In genomic region chr13:6557771-6558170, GRCm38 (mm10) we compare ENCODE assay signal across 19 mouse cellular contexts. TPM values are rescaled to one million over a fixed set of nuclear protein-coding genes. Genes with fewer than 3 reads are reported as not detected.
DNase-seq lines count a peak whose midpoint lies in the region; ATAC-seq and TF ChIP-seq lines count a peak whose summit lies in the region.
"Had no signal": no experiment of that assay in that cellular context is flagged by ENCODE, and none has a peak within 500 bp of the region (broad histone marks: within the 10 kb centered on the region; RNA-seq: fewer than 3 reads in every experiment).

No protein-coding gene starts in this region.

- no peak overlapping the region for H3K27ac ChIP-seq in hindbrain, embryonic 15.5 days (replicated peaks)
- no peak overlapping the region for H3K27ac ChIP-seq in hindbrain, embryonic 12.5 days
- H3K27ac ChIP-seq: gastrocnemius, adult 2 months; intestine, embryonic 15.5 days; stomach, embryonic 15.5 days had no signal

- peaks cover 75% of the 10 kb centered on the region for H3K36me3 ChIP-seq in hindbrain, embryonic 15.5 days
- peaks cover 79% of the 10 kb centered on the region for H3K36me3 ChIP-seq in hindbrain, embryonic 12.5 days

- TF ChIP-seq POLR2A in brain, embryonic 14.5 days (IDR thresholded peaks at IDR 0.05; ENCODE audit: borderline replicate concordance, extremely low read depth, insufficient read depth, insufficient read length, poor library complexity, severe bottlenecking): no peak

- no peak overlapping the region for H3K9ac ChIP-seq in hindbrain, embryonic 15.5 days
- no peak overlapping the region for H3K9ac ChIP-seq in hindbrain, embryonic 12.5 days
- H3K9ac ChIP-seq: intestine, embryonic 15.5 days; stomach, embryonic 15.5 days had no signal

- DNase-seq in Muller cell, postnatal 12 days (ENCODE audit: inconsistent ontology term): peak; percentile 89
- DNase-seq in brain, embryonic 14.5 days (ENCODE audit: low read depth): peak; percentile 86
- no peak for DNase-seq in adrenal gland, adult 2 months
- DNase-seq in cerebellum, postnatal 14 days: no peak
- DNase-seq: adrenal gland, postnatal 14 days; gastrocnemius, adult 2 months; heart, postnatal 10 days; kidney, postnatal 10 days; liver; lung, adult 18-20 months; lung, postnatal 36 days; spleen, adult 18-20 months; thymus, postnatal 14 days had no signal

- H3K4me1 ChIP-seq in hindbrain, embryonic 15.5 days (replicated peaks): no peaks in the 10 kb centered on the region
- no peaks in the 10 kb centered on the region for H3K4me1 ChIP-seq in hindbrain, embryonic 12.5 days
- H3K4me1 ChIP-seq: intestine, embryonic 15.5 days; stomach, embryonic 15.5 days had no signal

- H3K27me3 ChIP-seq in hindbrain, embryonic 15.5 days: no peaks in the 10 kb centered on the region
- no peaks in the 10 kb centered on the region for H3K27me3 ChIP-seq in hindbrain, embryonic 12.5 days
- H3K27me3 ChIP-seq: intestine, embryonic 15.5 days; stomach, embryonic 15.5 days had no signal

- no peak for TF ChIP-seq CTCF in brain, embryonic 14.5 days (IDR thresholded peaks at IDR 0.05; ENCODE audit: borderline replicate concordance, extremely low read depth, insufficient read depth, insufficient read length)

- H3K4me2 ChIP-seq in hindbrain, embryonic 15.5 days: no peak overlapping the region
- H3K4me2 ChIP-seq in hindbrain, embryonic 12.5 days (replicated peaks): no peak overlapping the region
- H3K4me2 ChIP-seq: intestine, embryonic 15.5 days; stomach, embryonic 15.5 days had no signal

- WGBS in hindbrain, embryonic 15.5 days: 60% methylated on average over 7 of the region's 7 CpGs
- 93% methylated on average over 7 of the region's 7 CpGs for WGBS in hindbrain, embryonic 12.5 days

- no peak overlapping the region for H3K4me3 ChIP-seq in hindbrain, embryonic 15.5 days
- H3K4me3 ChIP-seq in hindbrain, embryonic 12.5 days: no peak overlapping the region
- H3K4me3 ChIP-seq: gastrocnemius, adult 2 months; intestine, embryonic 15.5 days; stomach, embryonic 15.5 days had no signal

- no peaks in the 10 kb centered on the region for H3K9me3 ChIP-seq in hindbrain, embryonic 15.5 days
- H3K9me3 ChIP-seq in hindbrain, embryonic 12.5 days (replicated peaks): no peaks in the 10 kb centered on the region
- H3K9me3 ChIP-seq: G1E; intestine, embryonic 15.5 days; stomach, embryonic 15.5 days had no signal

- ATAC-seq in hindbrain, embryonic 15.5 days (ENCODE audit: low FRiP score, low read depth): peak; percentile 78
- ATAC-seq in hindbrain, embryonic 12.5 days (ENCODE audit: low FRiP score): no peak
- peak; percentile 81 for ATAC-seq in megakaryocyte-erythroid progenitor cell, adult 5-6 weeks (replicated peaks; ENCODE audit: low FRiP score, low TSS enrichment, poor library complexity, severe bottlenecking)
- ATAC-seq: intestine, embryonic 15.5 days had no signal

RNA-seq across cellular contexts. Expression of gene Pitrm1, which starts 9.8 kb away (rescaled TPM):
- 42.8 and 43.0 TPM in 2 replicates for polyA plus RNA-seq in hindbrain, embryonic 15.5 days (2015; fragmentation: Nextera tagmentation; extraction: Ambion mirVana)
- 74.1 and 75.7 TPM in 2 replicates for polyA plus RNA-seq in hindbrain, embryonic 12.5 days (2016; fragmentation: Nextera tagmentation; extraction: Ambion mirVana)
- 60.1 and 70.0 TPM in 2 replicates for polyA plus RNA-seq in brain, embryonic 14.5 days (2012; rRNA removed)
- total RNA-seq in megakaryocyte-erythroid progenitor cell, adult 5-6 weeks (2014; fragmentation: Nextera tagmentation): 175 and 180 TPM in 2 replicates
- total RNA-seq in megakaryocyte-erythroid progenitor cell, adult 5-6 weeks (2017): 182 and 209 TPM in 2 replicates
- total RNA-seq in adrenal gland, adult 2 months (2021): 100 to 1,000 TPM; 151 to 236 TPM
- polyA plus RNA-seq in adrenal gland, adult 2 months (2012; rRNA removed): 43.4 and 50.8 TPM in 2 replicates

Comparison
In these comparisons a context has a peak if more than half of its experiments do, and no peak if none do; other contexts are left out.
1. DNase-seq: peak in Muller cell, postnatal 12 days (single experiment) and brain, embryonic 14.5 days (single experiment); none in adrenal gland, adult 2 months (single experiment) and cerebellum, postnatal 14 days (0 of 2).